Mouse (Mus musculus) midbrain, embryonic 14.5 days (tissue): ENCODE data around the gene Reln. TPM values are rescaled to one million over a fixed set of nuclear protein-coding genes. Genes with fewer than 3 reads are reported as not detected.

Experiments used
- ATAC-seq: fragments of 200-750 bp; cut with Nextera tagmentation; 2 replicates; pipeline ENCODE4 v1.8.0; 2017; ENCODE audit warnings: moderate number of reproducible peaks, moderate library complexity; ENCODE audit not compliant: low FRiP score, low TSS enrichment
- DNase-seq: peaks from one replicate; pipeline ENCODE4 v3.0.0-alpha.2; 2015
- H3K27ac ChIP-seq: fragments of 300-500 bp; sonication (generic); replicated peaks from 2 replicates; pipeline ENCODE4 v1.5.1; 2014; ENCODE audit warnings: mild to moderate bottlenecking, low read depth, low read length, moderate library complexity
- H3K27me3 ChIP-seq: fragments of 300-500 bp; sonication (generic); 2 replicates; pipeline ENCODE4 v1.6.1; 2014; ENCODE audit warnings: low read length, control low read depth, mixed read lengths; ENCODE audit not compliant: control insufficient read depth, insufficient read depth
- H3K36me3 ChIP-seq: fragments of 300-500 bp; sonication (generic); 2 replicates; pipeline ENCODE4 v1.6.1; 2014; ENCODE audit warnings: low read length, control low read depth; ENCODE audit not compliant: control insufficient read depth, insufficient read depth
- H3K4me1 ChIP-seq: fragments of 300-500 bp; sonication (generic); 2 replicates; pipeline ENCODE4 v1.6.1; 2014; ENCODE audit warnings: mild to moderate bottlenecking, antibody characterized with exemption, low read length, control low read depth; ENCODE audit not compliant: control insufficient read depth, insufficient read depth
- H3K4me2 ChIP-seq: fragments of 300-500 bp; sonication (generic); 2 replicates; pipeline ENCODE4 v1.6.1; 2014; ENCODE audit warnings: mild to moderate bottlenecking, low read length, moderate library complexity
- H3K4me3 ChIP-seq: fragments of 300-500 bp; sonication (generic); replicated peaks from 2 replicates; pipeline ENCODE4 v1.5.1; 2014; ENCODE audit warnings: low read depth, low read length
- H3K9ac ChIP-seq: fragments of 300-500 bp; sonication (generic); replicated peaks from 2 replicates; pipeline ENCODE4 v1.6.1; 2014; ENCODE audit warnings: mild to moderate bottlenecking, low read length, moderate library complexity
- H3K9me3 ChIP-seq: fragments of 300-500 bp; sonication (generic); 2 replicates; pipeline ENCODE4 v1.6.1; 2016; ENCODE audit warnings: low read length, control low read depth, mixed read lengths; ENCODE audit not compliant: control insufficient read depth
- WGBS: fragments of 180-500 bp; shearing (Covaris S2); extraction: QIAGEN DNeasy Blood & Tissue Kit; methylation state at CpG from one replicate; pipeline ENCODE4 v1.1.7; 2014; 5-methylcytosine and 5-hydroxymethylcytosine counted together
- polyA plus RNA-seq: library from polyadenylated mRNA; unstranded; fragments of >200 nt; fragmentation: Nextera tagmentation; extraction: Ambion mirVana; gene quantifications from 2 replicates; pipeline ENCODE4 v1.2.1, GENCODE M21; 2014

Gene Reln
- polyA plus RNA-seq, 1 experiment from 2014 or later = 72.4 TPM

- no peak overlapping the region for H3K4me3 ChIP-seq
- no peak overlapping the region for H3K9ac ChIP-seq
- H3K4me1 ChIP-seq = no peaks in the 10 kb centered on the region
- DNase-seq (no peak), ATAC-seq (no peak)
- no peaks in the 10 kb centered on the region for H3K36me3 ChIP-seq
- H3K27ac ChIP-seq = no peak overlapping the region
- H3K4me2 ChIP-seq = no peak overlapping the region
- H3K27me3 ChIP-seq = no peaks in the 10 kb centered on the region
- 96% methylated on average over 7 of the region's 7 CpGs for WGBS
- no peaks in the 10 kb centered on the region for H3K9me3 ChIP-seq
These were observed 28.0 kb downstream of the Reln start for GRCm38 (mm10) chr5:22316471-22316870.

- H3K27me3 ChIP-seq = no peaks in the 10 kb centered on the region
- no peaks in the 10 kb centered on the region for H3K36me3 ChIP-seq
- no peaks in the 10 kb centered on the region for H3K4me1 ChIP-seq
- no peak overlapping the region for H3K27ac ChIP-seq
- WGBS = 95% methylated on average over 2 of the region's 2 CpGs
- H3K4me2 ChIP-seq = no peak overlapping the region
- no peak overlapping the region for H3K4me3 ChIP-seq
- ATAC-seq (no peak), DNase-seq (no peak)
- H3K9me3 ChIP-seq = no peaks in the 10 kb centered on the region
- H3K9ac ChIP-seq = no peak overlapping the region
These were observed 28.5 kb downstream of the Reln start for GRCm38 (mm10) chr5:22315990-22316389.

GRCm38 (mm10) chr5:22312995-22313394 is 31.5 kb downstream of the Reln start:
- Histone ChIP-seq H3K9ac (no peak overlapping the region), H3K36me3 (no peaks in the 10 kb centered on the region), H3K4me3 (no peak overlapping the region), H3K27ac (no peak overlapping the region), H3K27me3 (no peaks in the 10 kb centered on the region), H3K4me1 (no peaks in the 10 kb centered on the region), H3K4me2 (no peak overlapping the region), H3K9me3 (no peaks in the 10 kb centered on the region)
- no peak for DNase-seq
- 70% methylated on average over 10 of the region's 10 CpGs for WGBS
- ATAC-seq = no peak

GRCm38 (mm10) chr5:22311046-22311445 is 33.5 kb downstream of the Reln start:
- Histone ChIP-seq H3K4me2 (no peak overlapping the region), H3K27ac (no peak overlapping the region), H3K27me3 (no peaks in the 10 kb centered on the region), H3K4me3 (no peak overlapping the region), H3K9ac (no peak overlapping the region), H3K9me3 (no peaks in the 10 kb centered on the region), H3K36me3 (no peaks in the 10 kb centered on the region), H3K4me1 (no peaks in the 10 kb centered on the region)
- ATAC-seq = no peak
- 91% methylated on average over 4 of the region's 4 CpGs for WGBS
- no peak for DNase-seq

GRCm38 (mm10) chr5:22309001-22309400 is 35.5 kb downstream of the Reln start:
- DNase-seq (no peak), ATAC-seq (no peak)
- no peaks in the 10 kb centered on the region for H3K27me3 ChIP-seq
- no peak overlapping the region for H3K4me3 ChIP-seq
- no peak overlapping the region for H3K9ac ChIP-seq
- no peaks in the 10 kb centered on the region for H3K9me3 ChIP-seq
- no peak overlapping the region for H3K27ac ChIP-seq
- H3K4me1 ChIP-seq = no peaks in the 10 kb centered on the region
- H3K36me3 ChIP-seq = no peaks in the 10 kb centered on the region
- no peak overlapping the region for H3K4me2 ChIP-seq
- WGBS = 33% methylated on average over 2 of the region's 2 CpGs

- Histone ChIP-seq H3K27me3 (no peaks in the 10 kb centered on the region), H3K4me3 (no peak overlapping the region), H3K9ac (no peak overlapping the region), H3K4me2 (no peak overlapping the region), H3K9me3 (no peaks in the 10 kb centered on the region), H3K27ac (no peak overlapping the region), H3K4me1 (peaks cover 6% of the 10 kb centered on the region), H3K36me3 (no peaks in the 10 kb centered on the region)
- DNase-seq = no peak
- no peak for ATAC-seq
- WGBS = 90% methylated on average over 4 of the region's 4 CpGs
These were observed 36.6 kb downstream of the Reln start for GRCm38 (mm10) chr5:22307853-22308252.

- H3K9me3 ChIP-seq = no peaks in the 10 kb centered on the region
- peaks cover 6% of the 10 kb centered on the region for H3K4me1 ChIP-seq
- no peak overlapping the region for H3K27ac ChIP-seq
- 53% methylated on average over 3 of the region's 3 CpGs for WGBS
- no peak overlapping the region for H3K9ac ChIP-seq
- DNase-seq (no peak), ATAC-seq (no peak)
- H3K4me2 ChIP-seq = no peak overlapping the region
- no peak overlapping the region for H3K4me3 ChIP-seq
- no peaks in the 10 kb centered on the region for H3K36me3 ChIP-seq
- no peaks in the 10 kb centered on the region for H3K27me3 ChIP-seq
These were observed 37.4 kb downstream of the Reln start for GRCm38 (mm10) chr5:22307072-22307471.

- Histone ChIP-seq H3K27me3 (no peaks in the 10 kb centered on the region), H3K27ac (no peak overlapping the region), H3K9me3 (no peaks in the 10 kb centered on the region), H3K36me3 (no peaks in the 10 kb centered on the region), H3K4me1 (peaks cover 6% of the 10 kb centered on the region), H3K9ac (no peak overlapping the region), H3K4me3 (no peak overlapping the region), H3K4me2 (no peak overlapping the region)
- no peak for ATAC-seq
- peak; percentile 47 for DNase-seq
- 9% methylated on average over 1 of the region's 1 CpGs for WGBS
These were observed 40.8 kb downstream of the Reln start for GRCm38 (mm10) chr5:22303709-22304108.

- ATAC-seq = no peak
- Histone ChIP-seq H3K27ac (no peak overlapping the region), H3K9ac (no peak overlapping the region), H3K4me1 (peaks cover 6% of the 10 kb centered on the region), H3K4me2 (no peak overlapping the region), H3K36me3 (no peaks in the 10 kb centered on the region), H3K9me3 (no peaks in the 10 kb centered on the region), H3K4me3 (no peak overlapping the region), H3K27me3 (no peaks in the 10 kb centered on the region)
- DNase-seq = no peak
- 79% methylated on average over 5 of the region's 5 CpGs for WGBS
These were observed 42.2 kb downstream of the Reln start for GRCm38 (mm10) chr5:22302309-22302708.
